Mouse (Mus musculus) myocyte (in vitro differentiated cells): Measurements from ENCODE around the gene Rpa2.

Source experiments
- MAX ChIP-seq: IDR thresholded peaks from one replicate; pipeline ENCODE4 v1.6.1; 2011; ENCODE audit warnings: low read depth, mild to moderate bottlenecking, control low read depth
- MYOD1 ChIP-seq, 3 experiments: IDR thresholded peaks; one replicate each; pipeline ENCODE4 v1.6.1; 2011; ENCODE audit warnings: control low read depth in 2 of 3, low read depth in 2 of 3, mild to moderate bottlenecking in 2 of 3, moderate library complexity in 1 of 3; ENCODE audit not compliant: insufficient read length in 2 of 3, control insufficient read depth in 1 of 3
- POLR2A ChIP-seq: IDR thresholded peaks from one replicate; pipeline ENCODE4 v1.6.1; 2011; ENCODE audit warnings: low read depth, mild to moderate bottlenecking, control low read depth, moderate library complexity; ENCODE audit not compliant: insufficient read length
- POLR2AphosphoS2 ChIP-seq: IDR thresholded peaks from one replicate; pipeline ENCODE4 v1.6.1; 2011; ENCODE audit warnings: low read depth, control low read depth; ENCODE audit not compliant: insufficient read length
- TCF12 ChIP-seq: IDR thresholded peaks from one replicate; pipeline ENCODE4 v1.6.1; 2011; ENCODE audit warnings: mild to moderate bottlenecking, control low read depth; ENCODE audit not compliant: poor library complexity, insufficient read depth, severe bottlenecking
- USF1 ChIP-seq: IDR thresholded peaks from one replicate; pipeline ENCODE4 v1.6.1; 2011; ENCODE audit warnings: low read depth, mild to moderate bottlenecking, control low read depth, moderate library complexity

DNA sequence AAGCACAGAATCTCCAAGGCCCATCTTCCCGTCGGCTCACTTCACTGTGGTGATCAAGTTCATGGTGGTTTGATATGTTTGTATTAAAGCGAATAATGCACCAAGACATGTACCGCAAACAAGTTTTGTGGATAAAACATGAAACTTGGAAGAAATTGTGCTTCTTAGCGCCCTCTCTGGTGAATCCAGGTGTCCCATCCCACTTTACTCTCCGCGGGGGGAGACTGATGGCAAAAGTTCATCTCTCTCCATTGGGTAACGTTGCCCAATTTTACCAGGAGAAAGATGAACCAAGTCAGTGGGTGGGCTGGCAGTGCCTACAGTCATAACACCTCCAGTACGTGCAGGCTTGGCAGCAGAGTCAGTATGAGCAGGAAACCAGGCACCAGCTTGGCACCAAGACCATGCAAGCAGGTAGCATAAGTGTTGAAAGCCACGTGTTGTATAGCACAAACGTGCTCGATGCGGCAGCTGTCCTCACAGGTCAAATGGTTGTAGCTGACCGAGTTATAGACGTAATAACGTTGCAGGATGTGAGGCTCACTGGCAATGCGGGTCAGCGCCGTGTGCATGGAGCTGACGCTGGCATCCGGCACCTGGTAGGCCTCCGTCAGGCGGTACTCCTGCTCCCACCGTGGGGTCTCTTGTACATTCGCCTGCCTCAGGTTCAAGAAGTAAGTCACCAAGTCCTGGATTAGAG lies 34.9 kb upstream of the Rpa2 start:
- TF ChIP-seq POLR2A: no peak
- no peak for TF ChIP-seq USF1
- TF ChIP-seq TCF12: no peak
- TF ChIP-seq POLR2AphosphoS2: no peak
- no peak for TF ChIP-seq MAX
- no peak for TF ChIP-seq MYOD1 (IDR thresholded peaks at IDR 0.05; ENCODE audit: control insufficient read depth in 1 of 3, insufficient read length in 2 of 3, low read depth in 2 of 3)
